Mouse (Mus musculus) forebrain, postnatal 0 days (tissue): ENCODE measurements around the gene Ctnnb1. TPM values are rescaled to one million over a fixed set of nuclear protein-coding genes. Genes with fewer than 3 reads are reported as not detected.

Experiments used
- ATAC-seq: fragments of 200-750 bp; cut with Nextera tagmentation; 2 replicates; pipeline ENCODE4 v1.8.0; 2017; ENCODE audit warnings: mild to moderate bottlenecking, moderate library complexity
- DNase-seq: peaks from one replicate; pipeline ENCODE4 v3.0.0-alpha.2; 2015
- H3K27ac ChIP-seq: fragments of 300-500 bp; sonication (generic); 2 replicates; pipeline ENCODE4 v1.5.1; 2014; ENCODE audit warnings: low read depth, mild to moderate bottlenecking, antibody characterized with exemption, low read length, moderate library complexity, mixed read lengths
- H3K27me3 ChIP-seq: fragments of 300-500 bp; sonication (generic); 2 replicates; pipeline ENCODE4 v1.6.1; 2014; ENCODE audit warnings: mild to moderate bottlenecking, low read length, mixed read lengths; ENCODE audit not compliant: insufficient read depth
- H3K36me3 ChIP-seq: fragments of 300-500 bp; sonication (generic); 2 replicates; pipeline ENCODE4 v1.6.1; 2014; ENCODE audit warnings: mild to moderate bottlenecking, moderate library complexity; ENCODE audit not compliant: insufficient read depth
- H3K4me1 ChIP-seq: fragments of 300-500 bp; sonication (generic); 2 replicates; pipeline ENCODE4 v1.6.1; 2014; ENCODE audit warnings: antibody characterized with exemption; ENCODE audit not compliant: insufficient read depth
- H3K4me2 ChIP-seq: fragments of 300-500 bp; sonication (generic); 2 replicates; pipeline ENCODE4 v1.6.1; 2014; ENCODE audit warnings: low read depth, mild to moderate bottlenecking, moderate library complexity
- H3K4me3 ChIP-seq: fragments of 300-500 bp; sonication (generic); 2 replicates; pipeline ENCODE4 v1.5.1; 2014; ENCODE audit warnings: low read depth, low read length, mixed read lengths
- H3K9ac ChIP-seq: fragments of 300-500 bp; sonication (generic); 2 replicates; pipeline ENCODE4 v1.6.1; 2014; ENCODE audit warnings: mild to moderate bottlenecking
- H3K9me3 ChIP-seq: fragments of 300-500 bp; sonication (generic); 2 replicates; pipeline ENCODE4 v1.6.1; 2016; ENCODE audit warnings: low read length
- CTCF ChIP-seq: sonication (generic); IDR thresholded peaks from 2 replicates; pipeline ENCODE4 v1.5.1; 2016; ENCODE audit warnings: antibody characterized with exemption, control low read depth, low read depth
- WGBS: fragments of 180-500 bp; shearing (Covaris S2); extraction: QIAGEN DNeasy Blood & Tissue Kit; methylation state at CpG from one replicate; pipeline ENCODE4 v1.1.7; 2014; 5-methylcytosine and 5-hydroxymethylcytosine counted together
- polyA plus RNA-seq: library from polyadenylated mRNA; unstranded; fragments of >200 nt; fragmentation: Nextera tagmentation; extraction: Ambion mirVana; gene quantifications from 2 replicates; pipeline ENCODE4 v1.2.1, GENCODE M21; 2015
- total RNA-seq: library from RNA; depleted of rRNA; stranded (reverse); fragments of >200 nt; gene quantifications from 2 replicates; pipeline ENCODE4 v1.2.3, GENCODE M21; 2014

The Ctnnb1 gene
- total and polyA plus RNA-seq, 2 experiments from 2014 or later = 388 to 1,100 TPM

DNA sequence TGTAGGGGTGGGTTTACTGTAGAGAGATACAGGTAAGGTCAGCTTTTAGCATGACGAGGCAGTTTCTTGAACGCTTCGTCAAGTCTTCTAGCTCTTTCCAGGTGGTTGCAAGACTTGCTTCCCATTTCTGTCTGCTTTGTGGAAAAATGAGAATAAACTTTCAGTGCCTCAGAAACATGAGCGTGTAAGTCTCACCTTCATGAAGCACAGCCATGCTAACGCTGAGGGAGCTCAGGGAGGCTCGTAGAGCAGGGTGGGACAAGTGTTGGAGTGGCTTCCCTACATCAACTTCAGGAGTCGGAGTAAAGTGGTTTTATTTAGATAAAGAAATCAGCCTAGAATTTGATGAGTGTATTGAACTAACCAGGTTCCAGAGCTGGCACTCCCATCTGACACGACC, 17.1 kb downstream of the Ctnnb1 start:
- H3K4me1 ChIP-seq = no peaks in the 10 kb centered on the region; the same call in 1 of the 2 replicates
- DNase-seq (no peak), ATAC-seq (no peak)
- WGBS = 77% methylated on average over 8 of the region's 8 CpGs
- no peak for TF ChIP-seq CTCF
- no peak overlapping the region for H3K27ac ChIP-seq
- no peak overlapping the region for H3K4me2 ChIP-seq
- H3K9me3 ChIP-seq = no peaks in the 10 kb centered on the region
- H3K27me3 ChIP-seq = no peaks in the 10 kb centered on the region
- H3K36me3 ChIP-seq = peaks cover 10% of the 10 kb centered on the region
- H3K4me3 ChIP-seq = no peak overlapping the region
- no peak overlapping the region for H3K9ac ChIP-seq

GRCm38 (mm10) chr9:120948832-120949231, 19.8 kb downstream of the Ctnnb1 start:
- H3K4me3 ChIP-seq = no peak overlapping the region
- H3K4me2 ChIP-seq = no peak overlapping the region
- H3K4me1 ChIP-seq = no peaks in the 10 kb centered on the region; the same call in 1 of the 2 replicates
- no peak overlapping the region for H3K27ac ChIP-seq
- DNase-seq (no peak), ATAC-seq (no peak)
- H3K9ac ChIP-seq = no peak overlapping the region
- no peaks in the 10 kb centered on the region for H3K27me3 ChIP-seq
- no peaks in the 10 kb centered on the region for H3K9me3 ChIP-seq
- TF ChIP-seq CTCF = no peak
- WGBS = 90% methylated on average over 1 of the region's 1 CpGs
- H3K36me3 ChIP-seq = peaks cover 37% of the 10 kb centered on the region

DNA sequence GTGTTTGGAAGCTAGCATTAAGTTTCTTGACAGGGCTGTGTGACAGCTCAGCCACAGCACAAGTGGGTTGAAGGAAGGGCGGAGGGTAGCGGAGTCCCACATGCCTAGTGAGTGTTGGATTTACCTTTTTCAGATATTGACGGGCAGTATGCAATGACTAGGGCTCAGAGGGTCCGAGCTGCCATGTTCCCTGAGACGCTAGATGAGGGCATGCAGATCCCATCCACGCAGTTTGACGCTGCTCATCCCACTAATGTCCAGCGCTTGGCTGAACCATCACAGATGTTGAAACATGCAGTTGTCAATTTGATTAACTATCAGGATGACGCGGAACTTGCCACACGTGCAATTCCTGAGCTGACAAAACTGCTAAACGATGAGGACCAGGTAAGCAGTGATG, 21.7 kb downstream of the Ctnnb1 start:
- H3K4me1 ChIP-seq = no peaks in the 10 kb centered on the region; the same call in 1 of the 2 replicates
- no peak overlapping the region for H3K9ac ChIP-seq
- H3K9me3 ChIP-seq = no peaks in the 10 kb centered on the region
- no peak overlapping the region for H3K4me2 ChIP-seq
- ATAC-seq (no peak), DNase-seq (no peak)
- no peak overlapping the region for H3K27ac ChIP-seq
- no peak for TF ChIP-seq CTCF
- H3K27me3 ChIP-seq = no peaks in the 10 kb centered on the region
- no peak overlapping the region for H3K4me3 ChIP-seq
- WGBS = 93% methylated on average over 12 of the region's 12 CpGs
- H3K36me3 ChIP-seq = peaks cover 56% of the 10 kb centered on the region

DNA sequence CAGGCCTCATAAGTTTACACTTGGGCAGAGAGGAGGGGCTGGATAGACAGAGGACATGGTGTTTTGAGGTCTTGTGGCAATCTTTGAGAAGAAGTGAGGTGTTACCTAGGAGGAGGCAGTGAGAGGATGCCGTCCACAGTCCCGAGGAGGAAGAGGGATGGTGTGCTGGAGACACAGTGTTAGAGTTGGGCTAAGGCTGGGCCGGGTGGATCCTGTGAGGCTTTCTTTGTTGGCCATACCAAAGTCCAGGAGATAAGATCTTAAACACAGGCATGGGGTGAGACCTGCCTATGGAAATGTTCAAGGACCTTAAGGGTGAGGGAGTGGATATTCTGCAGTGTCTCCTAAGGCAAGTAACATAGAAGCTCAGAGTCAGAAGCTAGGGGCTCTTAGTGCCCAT, 22.9 kb downstream of the Ctnnb1 start:
- no peak overlapping the region for H3K4me2 ChIP-seq
- no peak overlapping the region for H3K9ac ChIP-seq
- no peak for DNase-seq
- TF ChIP-seq CTCF = no peak
- ATAC-seq = no peak
- H3K4me3 ChIP-seq = no peak overlapping the region
- no peaks in the 10 kb centered on the region; the same call in 1 of the 2 replicates for H3K4me1 ChIP-seq
- 74% methylated on average over 3 of the region's 3 CpGs for WGBS
- H3K36me3 ChIP-seq = peaks cover 68% of the 10 kb centered on the region
- H3K27me3 ChIP-seq = no peaks in the 10 kb centered on the region
- no peak overlapping the region for H3K27ac ChIP-seq
- no peaks in the 10 kb centered on the region for H3K9me3 ChIP-seq

DNA sequence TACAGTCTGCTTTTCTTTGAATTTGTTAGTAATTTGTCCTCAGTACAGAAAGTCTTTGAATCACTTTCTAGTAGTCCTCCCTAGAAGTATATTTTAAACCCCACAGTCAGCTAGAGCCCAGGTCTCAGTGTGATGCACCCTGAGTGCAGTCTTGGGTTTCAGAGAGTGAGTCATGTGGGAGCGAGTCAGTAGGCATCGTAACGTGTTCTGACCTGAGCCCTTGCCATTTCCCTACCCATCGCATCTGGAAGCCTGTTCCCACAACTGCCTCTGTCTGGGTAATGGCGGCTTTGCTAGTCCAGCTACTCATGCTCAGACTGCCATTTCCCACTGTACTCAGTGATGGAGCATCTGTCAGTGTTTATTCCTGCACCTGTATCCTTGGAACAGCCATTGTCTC, 29.0 kb downstream of the Ctnnb1 start:
- Histone ChIP-seq H3K4me1 (no peaks in the 10 kb centered on the region), H3K36me3 (peaks cover 94% of the 10 kb centered on the region), H3K27me3 (no peaks in the 10 kb centered on the region), H3K4me3 (no peak overlapping the region), H3K9ac (no peak overlapping the region), H3K4me2 (no peak overlapping the region), H3K9me3 (no peaks in the 10 kb centered on the region), H3K27ac (no peak overlapping the region)
- DNase-seq = no peak
- ATAC-seq = no peak
- no peak for TF ChIP-seq CTCF
- WGBS = 85% methylated on average over 5 of the region's 5 CpGs

DNA sequence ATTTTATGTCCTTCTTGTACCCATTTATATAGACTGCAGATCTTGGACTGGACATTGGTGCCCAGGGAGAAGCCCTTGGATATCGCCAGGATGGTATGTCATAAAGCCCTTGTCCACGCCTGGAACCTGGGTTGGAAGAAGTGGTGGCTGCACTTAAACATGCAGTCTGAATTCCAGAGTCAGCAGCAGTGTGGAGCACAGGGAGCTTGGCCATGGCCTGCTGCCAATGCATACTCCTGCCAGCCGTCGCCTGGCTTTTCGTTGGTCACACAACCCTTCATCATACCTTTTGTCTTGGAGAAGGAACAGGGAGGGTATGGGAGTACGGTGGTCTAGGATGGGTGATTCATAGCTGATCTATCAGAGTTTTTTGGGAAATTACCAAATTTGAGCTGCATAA, 29.5 kb downstream of the Ctnnb1 start:
- H3K9ac ChIP-seq = no peak overlapping the region
- DNase-seq = no peak
- ATAC-seq = no peak
- no peaks in the 10 kb centered on the region for H3K9me3 ChIP-seq
- TF ChIP-seq CTCF = no peak
- H3K4me3 ChIP-seq = no peak overlapping the region
- no peaks in the 10 kb centered on the region for H3K27me3 ChIP-seq
- no peaks in the 10 kb centered on the region for H3K4me1 ChIP-seq
- no peak overlapping the region for H3K4me2 ChIP-seq
- no peak overlapping the region for H3K27ac ChIP-seq
- peaks cover 92% of the 10 kb centered on the region for H3K36me3 ChIP-seq
- WGBS = 52% methylated on average over 6 of the region's 6 CpGs

DNA sequence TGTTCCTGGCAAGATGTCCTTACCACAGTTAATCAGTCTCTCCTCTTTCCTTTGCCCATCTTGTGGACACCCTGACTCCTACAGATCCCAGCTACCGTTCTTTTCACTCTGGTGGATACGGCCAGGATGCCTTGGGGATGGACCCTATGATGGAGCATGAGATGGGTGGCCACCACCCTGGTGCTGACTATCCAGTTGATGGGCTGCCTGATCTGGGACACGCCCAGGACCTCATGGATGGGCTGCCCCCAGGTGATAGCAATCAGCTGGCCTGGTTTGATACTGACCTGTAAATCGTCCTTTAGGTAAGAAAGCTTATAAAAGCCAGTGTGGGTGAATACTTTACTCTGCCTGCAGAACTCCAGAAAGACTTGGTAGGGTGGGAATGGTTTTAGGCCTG, 30.2 kb downstream of the Ctnnb1 start:
- DNase-seq (no peak), ATAC-seq (no peak)
- Histone ChIP-seq H3K27ac (peak overlapping the region; percentile 21; the same call in 1 of the 2 replicates), H3K4me1 (no peaks in the 10 kb centered on the region), H3K9me3 (no peaks in the 10 kb centered on the region), H3K9ac (no peak overlapping the region), H3K27me3 (no peaks in the 10 kb centered on the region), H3K36me3 (peaks cover 91% of the 10 kb centered on the region), H3K4me3 (no peak overlapping the region), H3K4me2 (no peak overlapping the region)
- 85% methylated on average over 4 of the region's 4 CpGs for WGBS
- TF ChIP-seq CTCF = no peak

DNA sequence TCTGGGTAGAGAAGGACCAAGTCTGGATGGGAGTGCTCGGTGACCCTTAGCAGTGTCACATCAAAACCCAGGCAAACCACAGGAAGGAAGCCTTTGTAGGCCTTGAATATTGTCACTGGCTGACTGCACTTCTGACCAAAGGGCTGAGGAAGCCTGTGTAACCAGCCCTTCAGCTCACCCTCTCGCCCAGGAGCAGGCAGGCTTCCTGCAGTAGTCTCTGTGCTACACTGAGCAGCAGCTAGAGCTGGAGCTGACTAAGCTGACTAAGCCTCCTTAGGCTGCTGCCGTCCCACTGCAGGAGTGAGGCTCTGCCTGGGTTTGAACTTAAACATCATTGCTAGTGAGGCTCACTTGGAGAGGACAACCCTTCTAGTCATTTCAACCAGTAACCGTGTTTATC, 31.6 kb downstream of the Ctnnb1 start:
- 79% methylated on average over 4 of the region's 4 CpGs for WGBS
- Histone ChIP-seq H3K27ac (no peak overlapping the region), H3K36me3 (peaks cover 91% of the 10 kb centered on the region)

More for the DNA sequence above, 31.6 kb downstream of the Ctnnb1 start:
- no peak overlapping the region for H3K9ac ChIP-seq
- ATAC-seq (no peak), DNase-seq (no peak)
- no peak overlapping the region for H3K4me3 ChIP-seq
- H3K4me1 ChIP-seq = no peaks in the 10 kb centered on the region
- TF ChIP-seq CTCF = no peak
- H3K9me3 ChIP-seq = no peaks in the 10 kb centered on the region
- no peaks in the 10 kb centered on the region for H3K27me3 ChIP-seq
- H3K4me2 ChIP-seq = no peak overlapping the region
